Mouse (Mus musculus): ENCODE measurements around the gene P2rx4.
"Not testable (repeated sequence)": the region's sequence is repeated elsewhere in the genome, so short reads cannot be mapped to it uniquely, and the experiment has no call there.

The P2rx4 gene

DNA sequence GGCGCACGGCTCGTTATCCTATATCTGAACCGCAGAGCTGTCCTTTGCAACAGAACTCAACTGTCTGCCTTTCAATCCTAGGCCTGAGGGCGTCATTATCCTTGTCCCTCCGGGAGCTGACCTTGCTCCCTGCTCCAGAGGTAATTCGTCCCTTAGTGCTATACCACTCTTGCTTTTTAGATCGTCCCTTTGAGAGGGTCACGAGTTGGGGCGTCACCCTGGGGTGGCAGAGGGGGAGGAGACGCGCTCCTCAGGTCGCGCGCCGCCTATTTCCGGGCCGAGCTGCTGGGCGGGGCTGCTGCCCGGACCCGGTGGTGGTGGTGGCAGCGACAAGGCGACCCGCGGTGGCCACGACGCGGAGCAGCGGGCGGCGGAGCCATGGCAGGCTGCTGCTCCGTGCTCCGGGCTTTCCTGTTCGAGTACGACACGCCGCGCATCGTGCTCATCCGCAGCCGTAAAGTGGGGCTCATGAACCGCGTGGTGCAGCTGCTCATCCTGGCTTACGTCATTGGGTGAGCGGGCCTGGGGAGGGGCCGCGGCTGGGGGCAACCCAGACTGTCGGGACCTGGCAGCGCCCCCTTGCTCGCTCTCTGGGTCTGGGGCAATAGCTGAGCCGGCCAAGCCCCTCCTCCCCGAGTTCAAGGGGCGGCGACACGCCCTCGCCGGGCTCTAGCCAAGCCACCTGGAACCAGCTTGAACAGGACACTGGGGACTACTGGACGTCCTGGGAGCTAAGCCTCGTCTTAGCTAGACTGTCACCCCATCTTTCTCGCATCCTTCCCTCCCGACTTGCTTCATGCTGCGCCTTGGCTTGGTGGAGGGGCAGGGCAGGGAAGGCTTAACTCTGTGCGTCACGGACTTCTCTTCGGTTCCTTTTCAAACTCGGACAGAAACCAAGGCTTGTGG lies at the start of gene P2rx4:
P2rx4 (plus strand) TSS at position 269 of the 906 bp plus-strand sequence.
- DNase-seq (ENCODE audit: low spot score in 2 of 2), result peak; percentile 62 to 73

GRCm38 (mm10) chr5:122662501-122662900 lies 44.8 kb upstream of the P2rx4 start:
- no peak for DNase-seq (ENCODE audit: low spot score in 2 of 2)

- no peak for DNase-seq (ENCODE audit: low spot score in 2 of 2)
Measured at GRCm38 (mm10) chr5:122665036-122665435, 42.3 kb upstream of the P2rx4 start.

DNA sequence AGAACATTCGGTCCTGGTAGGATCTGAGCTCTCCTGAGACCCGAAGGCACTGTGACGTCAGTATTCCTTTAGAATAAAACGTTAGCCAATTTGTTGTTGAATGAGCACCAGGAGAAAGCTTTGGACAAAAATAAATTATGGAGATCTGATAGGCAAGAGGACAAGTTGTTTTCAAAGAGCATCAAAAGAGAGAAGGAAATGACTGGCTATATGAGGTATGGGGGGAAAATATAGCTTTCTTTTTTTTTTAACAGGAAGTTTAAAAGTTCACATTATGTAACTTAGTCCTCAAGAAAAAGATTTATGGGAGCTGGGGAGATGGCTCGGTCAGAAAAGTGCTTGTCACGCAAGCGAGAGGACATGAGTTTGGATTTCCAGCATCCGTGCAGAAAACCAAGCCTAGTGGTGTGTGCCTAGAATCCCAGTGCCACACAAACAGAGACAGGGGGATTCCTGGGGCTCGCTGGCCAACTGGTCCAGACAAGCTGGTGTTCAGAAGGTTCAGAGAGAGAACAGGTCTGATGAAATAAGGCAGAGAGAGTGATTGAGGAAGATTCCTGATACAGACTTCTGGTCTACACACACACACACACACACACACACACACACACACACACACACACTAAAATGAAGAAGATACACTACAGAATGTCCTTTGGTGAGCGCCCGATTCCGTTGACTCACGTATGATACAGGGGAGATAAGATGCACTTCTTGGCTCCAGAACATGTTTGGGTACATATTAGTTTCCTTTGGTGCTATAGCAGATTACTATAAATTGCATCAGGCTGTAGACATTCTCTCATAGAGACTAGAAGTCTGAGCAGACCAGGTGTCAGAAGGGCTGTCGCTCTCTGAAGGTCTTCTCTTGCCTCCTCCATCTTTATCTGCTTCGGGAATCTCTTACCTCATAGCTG lies 38.1 kb upstream of the P2rx4 start:
- no peak for DNase-seq (ENCODE audit: low spot score in 2 of 2)

- not testable (repeated sequence) for DNase-seq (ENCODE audit: low spot score in 2 of 2)
Measured at GRCm38 (mm10) chr5:122671641-122672040, 35.7 kb upstream of the P2rx4 start.

DNA sequence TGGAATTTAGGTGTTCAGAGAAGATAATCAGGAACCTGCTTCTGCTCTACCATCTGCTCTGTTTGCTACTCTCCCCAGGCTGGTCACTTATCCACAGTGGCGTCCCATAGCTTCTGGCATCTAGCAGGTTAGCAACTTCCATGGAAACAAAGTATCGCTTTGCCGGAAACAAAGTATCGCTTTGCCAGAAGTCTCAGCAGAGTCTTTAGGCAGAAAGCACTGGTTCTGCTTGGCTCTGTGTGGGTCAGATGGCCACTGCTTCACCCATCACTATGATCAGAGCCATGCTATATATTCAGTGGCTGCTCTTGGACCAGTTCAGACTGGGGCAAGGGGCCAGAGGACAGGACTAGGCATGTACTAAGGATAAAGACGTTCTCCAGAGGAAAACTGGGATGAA lies 35.0 kb upstream of the P2rx4 start:
- DNase-seq (ENCODE audit: low spot score in 2 of 2), result no peak

DNA sequence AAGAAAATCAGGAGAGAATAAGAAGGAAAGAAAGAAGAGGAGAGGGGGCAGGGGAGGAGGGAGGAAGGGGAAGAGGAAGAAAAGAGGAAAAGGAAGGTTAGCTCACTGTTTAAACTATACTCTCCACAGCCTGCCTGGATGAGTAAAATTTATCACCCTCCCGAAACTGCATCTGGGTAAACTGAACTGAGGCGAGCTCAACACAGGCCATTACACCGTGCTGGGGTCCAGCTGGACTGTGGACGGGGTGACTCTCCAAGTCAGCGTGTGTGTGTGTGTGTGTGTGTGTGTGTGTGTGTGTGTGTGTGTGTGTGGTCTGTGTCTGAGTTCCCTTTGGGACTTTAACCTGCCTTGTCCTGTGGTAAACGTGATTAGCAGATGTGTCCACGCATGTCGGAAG lies 31.3 kb upstream of the P2rx4 start:
- DNase-seq (ENCODE audit: low spot score in 2 of 2), result no peak

- DNase-seq (ENCODE audit: low spot score in 2 of 2), result no peak
Measured at GRCm38 (mm10) chr5:122677983-122678382, 29.4 kb upstream of the P2rx4 start.

- DNase-seq (ENCODE audit: low spot score in 2 of 2), result no peak
Measured at GRCm38 (mm10) chr5:122679881-122680280, 27.5 kb upstream of the P2rx4 start.

DNA sequence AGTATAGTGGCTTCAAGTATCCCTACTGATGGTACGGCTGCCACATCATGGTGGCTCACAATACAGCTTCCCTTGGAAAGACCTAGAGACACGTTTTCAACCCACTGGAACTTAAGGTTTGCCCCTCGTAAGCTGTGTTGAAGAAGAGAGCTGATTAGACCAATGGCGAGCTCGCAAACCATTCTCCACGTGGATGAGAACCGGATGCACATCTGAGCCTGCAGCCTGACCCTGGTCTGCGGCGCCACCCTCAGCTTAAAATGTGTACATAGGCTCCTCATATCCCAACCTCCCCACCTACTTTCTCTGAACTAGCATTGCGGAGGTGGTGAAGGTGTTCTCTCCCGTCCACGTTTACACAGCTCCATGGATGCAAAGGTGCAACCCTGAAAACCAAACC lies 26.1 kb upstream of the P2rx4 start:
- no peak for DNase-seq (ENCODE audit: low spot score in 2 of 2)

DNA sequence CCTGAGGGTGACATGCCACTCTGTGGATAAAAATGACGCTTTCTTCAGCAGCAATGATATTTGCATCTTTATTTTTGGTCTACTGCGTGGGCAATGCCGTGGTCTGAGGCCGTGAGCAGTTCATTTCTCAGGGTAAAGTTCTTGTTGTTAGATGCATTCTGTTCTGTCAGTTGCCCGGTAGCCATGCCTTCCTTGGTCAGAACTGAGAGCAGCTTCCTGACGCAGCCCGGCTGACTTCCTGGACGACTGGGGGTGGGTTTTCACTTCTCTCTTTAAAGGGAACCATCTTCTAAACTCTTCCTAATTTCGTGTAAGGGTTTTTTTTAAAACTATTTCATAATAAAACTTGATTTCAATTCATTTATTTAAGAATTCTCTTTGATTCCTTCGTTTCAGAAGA lies 23.4 kb upstream of the P2rx4 start:
- DNase-seq (ENCODE audit: low spot score in 2 of 2), result peak in 1 of 2 experiments; percentile 14

DNA sequence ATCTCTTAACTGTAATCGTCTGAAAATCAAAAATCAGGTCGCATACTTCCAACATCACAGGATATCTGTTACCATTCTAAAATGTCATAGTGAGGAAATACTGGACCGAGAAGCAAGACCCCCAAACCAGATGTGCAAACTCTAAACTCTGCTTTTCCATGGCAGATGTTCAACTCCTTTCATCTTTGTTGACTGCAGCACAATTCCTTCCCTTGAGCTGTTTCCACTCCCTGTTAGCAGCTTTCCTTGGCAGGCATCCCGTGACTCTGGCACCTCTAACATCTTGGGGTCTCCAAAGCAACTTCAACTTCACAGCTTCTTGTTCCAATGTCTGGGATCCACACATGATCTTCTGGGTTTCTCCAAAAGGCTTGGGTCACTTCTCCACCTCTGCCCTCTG lies 20.0 kb upstream of the P2rx4 start:
- DNase-seq (ENCODE audit: low spot score in 2 of 2), result no peak

- no peak for DNase-seq (ENCODE audit: low spot score in 2 of 2)
Measured at GRCm38 (mm10) chr5:122689153-122689552, 18.2 kb upstream of the P2rx4 start.

DNA sequence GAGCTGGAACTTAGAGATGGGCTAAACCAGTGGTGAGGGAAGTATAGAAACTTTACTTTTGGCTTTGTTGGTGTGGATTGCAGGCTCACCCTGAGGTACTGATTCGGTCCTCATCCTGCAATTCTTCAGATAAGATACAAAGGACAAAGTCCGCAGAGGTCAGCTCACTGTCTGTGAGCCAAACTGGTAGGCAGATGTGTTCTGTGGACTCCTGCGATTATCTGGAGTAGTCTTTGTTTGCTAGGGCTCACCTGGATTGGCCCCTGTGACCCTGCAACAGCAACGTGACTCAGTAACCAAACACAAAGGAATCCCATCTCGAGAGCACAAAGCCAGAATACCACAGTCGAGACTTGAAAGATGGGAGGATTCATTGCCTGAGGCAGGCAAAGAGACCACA lies 16.9 kb upstream of the P2rx4 start:
- DNase-seq (ENCODE audit: low spot score in 2 of 2), result no peak

- no peak for DNase-seq (ENCODE audit: low spot score in 2 of 2)
Measured at GRCm38 (mm10) chr5:122693431-122694207, 13.7 kb upstream of the P2rx4 start.

DNA sequence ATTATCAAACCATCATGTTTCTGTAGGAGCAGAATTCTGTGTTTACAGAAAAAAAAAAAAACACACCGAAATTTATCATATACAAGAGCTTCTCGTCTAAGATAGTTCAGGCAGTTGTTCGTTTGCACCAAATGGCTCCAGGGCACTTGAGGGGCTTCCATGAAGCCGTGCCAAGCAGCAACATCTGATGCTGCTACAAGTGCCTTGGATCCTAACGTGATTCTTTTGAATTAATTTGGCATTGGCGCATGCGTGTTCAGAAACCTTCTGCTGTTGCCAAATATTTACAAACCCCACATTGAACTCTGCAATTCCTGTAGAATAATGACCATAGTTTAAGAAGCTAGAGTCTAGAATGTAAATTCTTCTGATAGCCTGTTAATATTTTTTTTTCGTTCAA lies 11.8 kb upstream of the P2rx4 start:
- no peak for DNase-seq (ENCODE audit: low spot score in 2 of 2)

DNA sequence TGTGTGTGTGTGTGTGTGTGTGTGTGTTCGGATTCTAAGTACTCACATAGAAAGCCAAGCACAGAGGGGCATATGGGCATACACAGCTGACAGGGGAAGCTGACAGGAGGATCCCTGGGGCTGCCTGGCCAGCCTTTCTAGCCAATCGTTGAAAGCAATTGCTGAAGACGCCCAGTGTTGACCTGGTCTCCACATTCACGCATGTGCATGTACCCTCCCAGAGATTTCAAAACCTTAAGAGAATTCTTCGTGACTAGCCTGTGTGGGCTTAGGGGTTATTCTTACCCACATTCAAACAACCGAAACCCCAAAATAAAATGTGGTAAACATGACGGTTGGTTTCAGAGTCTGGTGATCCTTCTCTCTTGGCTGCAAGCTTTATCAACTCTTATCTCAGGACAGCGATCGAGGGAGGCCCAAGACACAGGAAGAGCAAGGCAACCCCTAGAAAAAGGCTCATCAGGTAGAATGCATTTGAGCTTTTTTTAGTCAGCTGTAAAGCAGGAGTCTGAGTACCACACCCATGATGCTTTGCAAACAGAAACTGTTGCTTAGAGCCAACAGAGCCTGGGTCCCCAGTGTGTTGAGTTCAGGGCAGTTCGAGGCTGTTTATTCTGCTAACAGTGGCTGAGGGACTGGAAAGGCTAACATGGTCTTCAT lies 9.2 kb upstream of the P2rx4 start:
- no peak for DNase-seq (ENCODE audit: low spot score in 2 of 2)

- DNase-seq (ENCODE audit: low spot score in 2 of 2), result no peak
Measured at GRCm38 (mm10) chr5:122698701-122699060, 8.7 kb upstream of the P2rx4 start.

DNA sequence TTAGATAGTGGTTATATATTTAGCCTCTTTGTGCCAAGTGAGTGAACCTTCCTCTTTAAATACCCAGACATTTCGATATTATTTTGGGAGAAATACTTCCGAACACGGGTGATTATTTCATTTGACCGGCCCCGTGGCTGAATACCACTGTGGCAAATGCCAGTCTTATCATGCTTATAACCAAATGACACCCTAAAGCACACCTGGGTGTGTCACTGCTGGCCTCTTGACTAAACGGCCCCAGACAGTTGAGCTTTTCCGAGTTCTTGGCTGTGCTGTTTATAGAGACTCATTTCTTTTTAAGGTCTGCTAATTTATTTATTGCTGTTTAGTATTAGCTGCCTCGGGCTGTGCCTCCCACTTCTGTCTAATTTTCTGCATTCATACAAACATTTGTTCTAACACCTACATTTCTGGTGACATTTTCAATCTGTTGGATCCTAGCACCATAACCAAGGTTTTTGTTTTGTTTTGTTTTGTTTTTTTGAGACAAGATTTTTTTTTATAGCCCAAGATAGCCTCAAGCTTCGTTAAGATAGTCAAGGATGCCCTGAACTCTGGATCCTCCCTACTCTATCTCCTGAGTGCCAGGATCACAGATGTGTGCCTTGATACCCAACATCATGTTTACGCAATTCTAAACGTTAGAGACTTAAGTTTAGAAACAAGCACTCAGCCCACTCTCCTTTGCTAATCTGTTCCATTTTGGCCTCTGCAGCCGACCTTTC lies 7.1 kb upstream of the P2rx4 start:
- no peak for DNase-seq (ENCODE audit: low spot score in 2 of 2)

- no peak for DNase-seq (ENCODE audit: low spot score in 2 of 2)
Measured at GRCm38 (mm10) chr5:122700837-122701212, 6.5 kb upstream of the P2rx4 start.

- DNase-seq (ENCODE audit: low spot score in 2 of 2), result no peak
Measured at GRCm38 (mm10) chr5:122702156-122702555, 5.2 kb upstream of the P2rx4 start.

All from spleen, postnatal 14 days (tissue).